Mouse (Mus musculus) intestine, embryonic 15.5 days (tissue): ENCODE results near the gene Svs2. TPM values are rescaled to one million over a fixed set of nuclear protein-coding genes. Genes with fewer than 3 reads are reported as not detected.
"Not testable (repeated sequence)": the region's sequence is repeated elsewhere in the genome, so short reads cannot be mapped to it uniquely, and the experiment has no call there.

ENCODE experiments used
- ATAC-seq: fragments of 200-750 bp; cut with Nextera tagmentation; 2 replicates; pipeline ENCODE4 v1.8.0; 2017; ENCODE audit warnings: moderate TSS enrichment, moderate library complexity
- H3K27ac ChIP-seq: fragments of 300-500 bp; sonication (generic); 2 replicates; pipeline ENCODE4 v1.5.1; 2015; ENCODE audit warnings: mild to moderate bottlenecking, inconsistent platforms
- H3K27me3 ChIP-seq: fragments of 300-500 bp; sonication (generic); replicated peaks from 2 replicates; pipeline ENCODE4 v1.6.1; 2015; ENCODE audit warnings: inconsistent platforms
- H3K36me3 ChIP-seq: fragments of 300-500 bp; sonication (generic); 2 replicates; pipeline ENCODE4 v1.6.1; 2015; ENCODE audit warnings: inconsistent platforms
- H3K4me1 ChIP-seq: fragments of 300-500 bp; sonication (generic); replicated peaks from 2 replicates; pipeline ENCODE4 v1.6.1; 2015; ENCODE audit warnings: inconsistent platforms
- H3K4me2 ChIP-seq: fragments of 300-500 bp; sonication (generic); replicated peaks from 2 replicates; pipeline ENCODE4 v1.6.1; 2015; ENCODE audit warnings: mild to moderate bottlenecking, inconsistent platforms
- H3K4me3 ChIP-seq: fragments of 300-500 bp; sonication (generic); replicated peaks from 2 replicates; pipeline ENCODE4 v1.5.1; 2015; ENCODE audit warnings: inconsistent platforms
- H3K9ac ChIP-seq: fragments of 300-500 bp; sonication (generic); 2 replicates; pipeline ENCODE4 v1.6.1; 2015; ENCODE audit warnings: inconsistent platforms
- H3K9me3 ChIP-seq: fragments of 300-500 bp; sonication (generic); 2 replicates; pipeline ENCODE4 v1.6.1; 2016; ENCODE audit warnings: inconsistent platforms
- WGBS: fragments of 180-500 bp; shearing (Covaris S2); methylation state at CpG from one replicate; pipeline ENCODE4 v1.1.7; 2015; 5-methylcytosine and 5-hydroxymethylcytosine counted together
- polyA plus RNA-seq: library from polyadenylated mRNA; unstranded; fragments of >200 nt; fragmentation: Nextera tagmentation; extraction: Ambion mirVana; gene quantifications from 2 replicates; pipeline ENCODE4 v1.2.1, GENCODE M21; 2015

Svs2 gene
- polyA plus RNA-seq, result not detected in 2 replicates

DNA sequence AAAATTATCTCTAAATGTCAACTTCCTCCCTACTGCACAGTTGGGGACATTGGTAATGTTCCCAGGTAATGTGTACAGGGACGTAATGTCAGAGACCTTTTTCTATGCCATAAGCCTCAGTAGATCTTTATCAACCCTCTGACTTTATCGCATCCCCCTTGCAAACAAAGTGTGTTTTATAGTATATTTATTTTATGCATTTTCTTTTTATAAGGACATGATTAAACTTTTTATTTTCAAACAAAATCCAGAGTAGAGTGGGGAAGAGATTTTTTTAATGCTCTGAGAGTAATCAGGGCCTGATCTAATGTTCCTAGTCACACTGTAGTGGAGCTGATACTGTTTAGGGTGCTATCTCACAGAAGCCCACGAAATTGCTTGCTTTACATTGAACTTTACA, at the start of gene Svs2:
TSS of gene Svs2 (minus strand) at position 101 of the 400 bp plus-strand sequence.
- Histone ChIP-seq H3K27ac (no peak within 1 kb of the TSS), H3K4me1 (no peaks in the 10 kb centered on the region), H3K9me3 (no peaks in the 10 kb centered on the region), H3K4me3 (no peak within 1 kb of the TSS), H3K9ac (no peak within 1 kb of the TSS), H3K27me3 (no peaks in the 10 kb centered on the region), H3K36me3 (no peaks in the 10 kb centered on the region), H3K4me2 (no peak within 1 kb of the TSS)
- 83% methylated on average over 3 of the region's 3 CpGs for WGBS
- ATAC-seq, result no peak

DNA sequence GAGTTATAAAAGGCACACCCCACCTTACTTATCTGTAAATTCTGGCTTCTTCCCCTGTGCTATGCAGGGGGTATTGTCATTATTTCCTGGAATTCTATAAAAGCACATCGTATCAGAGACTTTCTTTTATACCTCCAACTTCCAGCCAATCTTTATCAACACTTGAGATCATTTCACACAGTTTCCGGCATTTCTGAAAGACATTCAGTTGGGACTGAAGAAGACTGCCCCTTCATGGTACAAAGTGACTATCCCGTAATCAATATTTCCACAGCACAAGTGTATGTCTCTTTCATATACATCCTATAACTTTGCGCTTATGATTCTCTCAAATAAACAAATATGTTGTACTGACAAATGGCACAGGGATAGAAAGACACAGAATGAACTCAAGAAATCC, 40.1 kb upstream of the Svs2 start, which contains the start of gene Svs4:
TSS of gene Svs4 (minus strand) at position 101 of the 400 bp plus-strand sequence.
- H3K9ac ChIP-seq, result no peak within 1 kb of the TSS
- no peaks in the 10 kb centered on the region for H3K4me1 ChIP-seq
- no peak within 1 kb of the TSS for H3K4me3 ChIP-seq
- no peak for ATAC-seq
- H3K4me2 ChIP-seq, result no peak within 1 kb of the TSS
- no peaks in the 10 kb centered on the region for H3K9me3 ChIP-seq
- H3K27me3 ChIP-seq, result no peaks in the 10 kb centered on the region
- no peaks in the 10 kb centered on the region for H3K36me3 ChIP-seq
- WGBS, result 91% methylated on average over 4 of the region's 4 CpGs
- no peak within 1 kb of the TSS for H3K27ac ChIP-seq

- not testable (repeated sequence) for H3K27me3 ChIP-seq, H3K9me3 ChIP-seq, H3K4me1 ChIP-seq, H3K27ac ChIP-seq, H3K9ac ChIP-seq, H3K4me2 ChIP-seq, H3K4me3 ChIP-seq, ATAC-seq, H3K36me3 ChIP-seq
- 61% methylated on average over 1 of the region's 1 CpGs for WGBS
Observed at GRCm38 (mm10) chr2:164256540-164256939, 18.3 kb upstream of the Svs2 start, which contains the start of gene Svs3b. Gene Svs3b (minus strand): TSS chr2:164256640.

- Histone ChIP-seq H3K27me3 (no peaks in the 10 kb centered on the region), H3K9ac (no peak overlapping the region)
- WGBS, result 71% methylated on average over 8 of the region's 8 CpGs
Observed at GRCm38 (mm10) chr2:164232671-164233070, 5.6 kb downstream of the Svs2 start.

DNA sequence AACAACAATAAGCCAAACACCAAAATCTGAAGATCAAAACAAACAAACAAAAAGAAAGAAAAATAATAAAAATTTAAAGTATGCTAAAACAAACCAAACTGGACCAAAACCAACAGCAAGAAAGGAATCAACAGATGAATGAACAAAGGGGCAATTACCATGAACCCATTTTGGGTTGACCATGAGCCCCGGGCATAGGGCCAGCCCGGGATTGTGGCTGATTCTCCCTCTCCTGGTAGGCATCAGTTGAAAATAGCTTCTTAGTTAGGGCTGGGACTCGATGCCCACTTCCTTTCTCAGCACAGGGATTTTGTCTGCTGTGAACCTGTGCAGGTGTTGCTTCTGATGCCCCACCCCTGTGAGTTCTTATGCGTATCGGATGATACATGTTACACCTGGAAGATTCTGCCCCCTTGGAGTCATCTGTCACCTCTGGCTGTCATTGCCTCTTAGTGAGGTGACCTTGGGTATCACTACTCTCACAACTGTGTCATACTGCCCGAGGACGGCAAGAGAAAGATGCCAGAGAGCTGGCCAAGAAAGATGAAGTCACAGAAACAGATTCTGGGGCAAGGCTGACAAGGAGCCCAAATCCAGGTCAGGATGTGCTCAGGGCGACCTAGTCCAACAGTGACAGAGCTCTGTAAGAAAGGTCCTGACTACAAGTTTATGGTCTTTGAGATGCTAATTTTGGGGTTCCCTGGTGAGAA, 9.8 kb downstream of the Svs2 start:
- no peaks in the 10 kb centered on the region for H3K36me3 ChIP-seq
- no peak overlapping the region for H3K4me3 ChIP-seq
- 85% methylated on average over 8 of the region's 8 CpGs for WGBS
- ATAC-seq, result no peak
- no peak overlapping the region for H3K9ac ChIP-seq
- H3K4me1 ChIP-seq, result no peaks in the 10 kb centered on the region
- no peak overlapping the region for H3K27ac ChIP-seq
- H3K4me2 ChIP-seq, result no peak overlapping the region
- no peaks in the 10 kb centered on the region for H3K9me3 ChIP-seq
- no peaks in the 10 kb centered on the region for H3K27me3 ChIP-seq

More at GRCm38 (mm10) chr2:164232671-164233070, 5.6 kb downstream of the Svs2 start:
- Histone ChIP-seq H3K4me1 (no peaks in the 10 kb centered on the region), H3K4me2 (no peak overlapping the region), H3K4me3 (no peak overlapping the region), H3K27ac (no peak overlapping the region), H3K36me3 (no peaks in the 10 kb centered on the region), H3K9me3 (no peaks in the 10 kb centered on the region)
- ATAC-seq, result peak; percentile 43

DNA sequence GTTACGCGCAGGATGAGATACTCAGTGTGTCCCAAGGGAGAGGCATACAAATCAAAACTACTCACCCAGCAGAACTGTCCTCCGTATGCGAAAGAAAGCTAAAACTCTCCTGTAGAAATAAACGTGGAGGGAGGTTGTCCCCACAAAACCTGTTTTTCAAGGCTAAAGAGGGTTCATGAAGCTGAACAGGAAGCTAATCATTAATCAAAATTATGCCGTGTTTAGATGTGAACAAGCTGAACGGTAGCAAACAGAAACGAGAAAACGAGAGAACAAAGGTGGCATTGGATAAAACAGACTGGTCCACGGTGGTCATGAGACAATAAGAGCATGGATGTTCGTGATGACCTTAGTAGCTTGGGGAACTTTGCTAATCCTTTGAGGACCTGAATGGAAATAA, 16.7 kb downstream of the Svs2 start, which contains the start of gene Wfdc15b:
TSS of gene Wfdc15b (minus strand) at position 139 of the 400 bp plus-strand sequence.
- peak; percentile 81 for ATAC-seq

GRCm38 (mm10) chr2:164219295-164219694, 19.0 kb downstream of the Svs2 start:
- no peak for ATAC-seq
- Histone ChIP-seq H3K27me3 (no peaks in the 10 kb centered on the region), H3K4me1 (no peaks in the 10 kb centered on the region), H3K4me3 (no peak overlapping the region), H3K9me3 (no peaks in the 10 kb centered on the region), H3K36me3 (no peaks in the 10 kb centered on the region), H3K27ac (no peak overlapping the region), H3K9ac (no peak overlapping the region), H3K4me2 (no peak overlapping the region)
- WGBS, result 89% methylated on average over 9 of the region's 9 CpGs

More for the DNA sequence above, 16.7 kb downstream of the Svs2 start, which contains the start of gene Wfdc15b:
- 0 out of 2 replicates have a peak within 1 kb of the TSS, but pooled peaks have one; percentile 7 for H3K4me3 ChIP-seq
- no peak within 1 kb of the TSS for H3K27ac ChIP-seq
- 41% methylated on average over 11 of the region's 11 CpGs for WGBS
- H3K36me3 ChIP-seq, result no peaks in the 10 kb centered on the region
- no peak within 1 kb of the TSS for H3K9ac ChIP-seq
- peak within 1 kb of the TSS; percentile 45 for H3K4me2 ChIP-seq
- no peaks in the 10 kb centered on the region for H3K4me1 ChIP-seq
- H3K27me3 ChIP-seq, result no peaks in the 10 kb centered on the region
- H3K9me3 ChIP-seq, result no peaks in the 10 kb centered on the region

- WGBS, result 90% methylated on average over 5 of the region's 5 CpGs
- Histone ChIP-seq H3K4me1 (no peaks in the 10 kb centered on the region), H3K4me3 (no peak overlapping the region), H3K9ac (no peak overlapping the region), H3K4me2 (no peak overlapping the region), H3K27ac (no peak overlapping the region), H3K36me3 (no peaks in the 10 kb centered on the region), H3K27me3 (no peaks in the 10 kb centered on the region), H3K9me3 (no peaks in the 10 kb centered on the region)
- ATAC-seq, result no peak
Observed at GRCm38 (mm10) chr2:164212711-164213110, 25.6 kb downstream of the Svs2 start.

- Histone ChIP-seq H3K36me3 (no peaks in the 10 kb centered on the region), H3K27me3 (no peaks in the 10 kb centered on the region), H3K9ac (no peak overlapping the region), H3K4me1 (no peaks in the 10 kb centered on the region), H3K27ac (no peak overlapping the region), H3K4me3 (no peak overlapping the region), H3K4me2 (no peak overlapping the region), H3K9me3 (no peaks in the 10 kb centered on the region)
- ATAC-seq, result no peak
- WGBS, result 85% methylated on average over 4 of the region's 4 CpGs
Observed at GRCm38 (mm10) chr2:164210892-164211291, 27.4 kb downstream of the Svs2 start.

GRCm38 (mm10) chr2:164206676-164207075, 31.6 kb downstream of the Svs2 start:
- ATAC-seq, result no peak
- H3K4me3 ChIP-seq, result no peak overlapping the region
- no peak overlapping the region for H3K9ac ChIP-seq
- H3K27me3 ChIP-seq, result no peaks in the 10 kb centered on the region
- no peaks in the 10 kb centered on the region for H3K9me3 ChIP-seq
- 72% methylated on average over 4 of the region's 4 CpGs for WGBS
- H3K27ac ChIP-seq, result no peak overlapping the region
- H3K36me3 ChIP-seq, result no peaks in the 10 kb centered on the region
- no peak overlapping the region for H3K4me2 ChIP-seq
- no peaks in the 10 kb centered on the region for H3K4me1 ChIP-seq

DNA sequence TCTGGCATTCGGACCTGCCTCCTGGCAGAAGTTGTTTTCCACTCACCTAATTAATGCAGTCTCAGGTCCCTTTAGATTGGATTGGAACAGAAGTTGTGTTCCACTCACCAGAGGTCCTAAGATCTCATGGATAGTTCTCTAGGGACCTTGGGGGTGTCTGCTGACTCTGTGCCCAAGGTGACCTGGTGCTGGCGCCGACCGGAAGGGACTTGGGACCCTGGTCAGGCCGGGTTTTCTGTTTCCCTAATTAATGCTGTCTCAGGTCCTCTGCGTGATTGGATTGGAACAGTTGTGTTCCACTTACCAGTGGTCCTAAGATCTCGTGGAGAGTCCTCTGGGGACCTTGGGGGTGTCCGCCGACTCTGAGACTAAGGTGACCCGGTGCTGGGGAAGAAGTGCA, 32.3 kb downstream of the Svs2 start:
- H3K4me1 ChIP-seq, H3K36me3 ChIP-seq, H3K9ac ChIP-seq, ATAC-seq, H3K4me3 ChIP-seq, H3K27ac ChIP-seq, H3K9me3 ChIP-seq, H3K27me3 ChIP-seq, H3K4me2 ChIP-seq: not testable (repeated sequence)
- 92% methylated on average over 10 of the region's 10 CpGs for WGBS

GRCm38 (mm10) chr2:164199626-164200327, 38.5 kb downstream of the Svs2 start, which contains the start of gene Wfdc15a:
Gene Wfdc15a (minus strand): TSS chr2:164200130.
- WGBS, result 79% methylated on average over 20 of the region's 20 CpGs
- no peak for ATAC-seq
- no peak within 1 kb of the TSS for H3K9ac ChIP-seq
- no peaks in the 10 kb centered on the region for H3K27me3 ChIP-seq
- no peaks in the 10 kb centered on the region for H3K4me1 ChIP-seq
- no peak within 1 kb of the TSS for H3K4me2 ChIP-seq
- no peaks in the 10 kb centered on the region for H3K36me3 ChIP-seq
- no peaks in the 10 kb centered on the region for H3K9me3 ChIP-seq
- H3K27ac ChIP-seq, result no peak within 1 kb of the TSS
- no peak within 1 kb of the TSS for H3K4me3 ChIP-seq
